Mouse (Mus musculus) limb, embryonic 10.5 days (tissue): ENCODE results near the gene Rnf2. TPM values are rescaled to one million over a fixed set of nuclear protein-coding genes. Genes with fewer than 3 reads are reported as not detected.

Source experiments
- DNase-seq: peaks from one replicate; pipeline ENCODE4 v3.0.0-alpha.2; 2017; ENCODE audit warnings: low spot score
- H3K27ac ChIP-seq: fragments of 300-500 bp; sonication (generic); 2 replicates; pipeline ENCODE4 v1.5.1; 2016; ENCODE audit warnings: mild to moderate bottlenecking
- H3K27me3 ChIP-seq: fragments of 300-500 bp; sonication (generic); 2 replicates; pipeline ENCODE4 v1.6.1; 2016; ENCODE audit warnings: low read depth, mild to moderate bottlenecking; ENCODE audit not compliant: poor library complexity, severe bottlenecking
- H3K36me3 ChIP-seq: fragments of 300-500 bp; sonication (generic); 2 replicates; pipeline ENCODE4 v1.6.1; 2016; ENCODE audit warnings: mild to moderate bottlenecking, moderate library complexity
- H3K4me1 ChIP-seq: fragments of 300-500 bp; sonication (generic); 2 replicates; pipeline ENCODE4 v1.6.1; 2016
- H3K4me3 ChIP-seq: fragments of 300-500 bp; sonication (generic); 2 replicates; pipeline ENCODE4 v1.5.1; 2016; ENCODE audit warnings: mild to moderate bottlenecking, moderate library complexity
- H3K9me3 ChIP-seq: fragments of 300-500 bp; sonication (generic); replicated peaks from 2 replicates; pipeline ENCODE4 v1.6.1; 2016; ENCODE audit warnings: mild to moderate bottlenecking
- WGBS: fragments of 180-500 bp; shearing (Covaris S2); methylation state at CpG from one replicate; pipeline ENCODE4 v1.1.7; 2016; 5-methylcytosine and 5-hydroxymethylcytosine counted together
- microRNA-seq: library from miRNA; unstranded; fragments of <30 nt; microRNA quantifications from one replicate; pipeline ENCODE4, GENCODE M21; 2017
- polyA plus RNA-seq: library from polyadenylated mRNA; unstranded; fragments of >200 nt; fragmentation: Nextera tagmentation; extraction: Ambion mirVana; gene quantifications from 2 replicates; pipeline ENCODE4 v1.2.1, GENCODE M21; 2016

Gene Rnf2
- polyA plus RNA-seq, 1 experiment from 2014 or later: 111 TPM

DNA sequence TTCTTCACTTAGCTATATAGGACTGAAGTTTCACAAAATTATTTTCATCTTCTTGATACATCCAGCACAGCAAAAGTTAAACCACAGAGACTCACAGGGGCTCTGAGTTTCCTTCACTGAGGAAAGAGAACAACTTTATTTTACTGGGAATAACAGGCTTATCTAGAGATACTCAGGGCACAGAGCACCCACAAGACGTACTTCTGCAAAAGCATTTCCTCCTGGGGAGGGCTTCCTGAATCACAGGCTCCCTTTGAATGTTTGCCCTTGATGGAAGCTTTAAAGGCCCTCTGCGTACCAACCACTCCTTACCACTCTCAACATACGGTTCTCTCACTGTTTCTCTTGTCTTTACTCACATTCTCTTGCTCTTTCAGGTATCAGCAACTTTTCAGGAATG, 78.6 kb downstream of the Rnf2 start:
- Histone ChIP-seq H3K4me3 (no peak overlapping the region), H3K4me1 (peaks cover 4% of the 10 kb centered on the region), H3K36me3 (peaks cover 51% of the 10 kb centered on the region), H3K27ac (no peak overlapping the region), H3K27me3 (no peaks in the 10 kb centered on the region), H3K9me3 (no peaks in the 10 kb centered on the region)
- DNase-seq: no peak
- 86% methylated on average over 3 of the region's 3 CpGs for WGBS

DNA sequence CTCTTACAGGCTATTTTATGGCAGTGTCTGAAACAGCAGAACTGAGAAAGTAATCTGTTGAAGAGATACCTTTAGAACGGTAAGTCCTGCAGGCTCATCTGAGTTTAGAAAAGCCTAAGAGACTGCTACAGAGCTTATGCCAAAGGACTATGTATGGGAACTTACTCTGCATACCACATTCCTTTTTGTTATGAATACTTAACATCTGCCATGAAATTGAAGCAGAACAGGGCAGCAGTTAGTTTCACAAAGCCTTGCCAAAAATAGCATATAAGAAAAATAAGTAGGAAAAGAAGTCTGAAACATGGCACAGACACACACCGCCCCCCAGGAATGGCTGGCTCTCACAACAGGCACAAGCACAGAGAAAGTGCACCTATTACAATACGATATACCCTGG, 90.9 kb downstream of the Rnf2 start:
- Histone ChIP-seq H3K27ac (no peak overlapping the region), H3K4me1 (no peaks in the 10 kb centered on the region), H3K4me3 (no peak overlapping the region), H3K9me3 (no peaks in the 10 kb centered on the region), H3K36me3 (peaks cover 68% of the 10 kb centered on the region), H3K27me3 (no peaks in the 10 kb centered on the region)
- no peak for DNase-seq
- WGBS: 82% methylated on average over 3 of the region's 3 CpGs

Small RNA genes within 50 kb of the gene (microRNA-seq; reads per million reads assigned to microRNA genes)
- gene Mir7682: not detected

Other genes starting within 250 kb of the Rnf2 start
- 343 and 366 TPM in 2 replicates for gene Ivns1abp, start 156.5 kb downstream of the Rnf2 start, polyA plus RNA-seq
- gene Swt1, start 72.5 kb downstream of the Rnf2 start, polyA plus RNA-seq: 18.3 and 19.1 TPM in 2 replicates
- 45.2 and 50.7 TPM in 2 replicates for gene Trmt1l, start 72.4 kb downstream of the Rnf2 start, polyA plus RNA-seq
- gene Fam129a, start 70.2 kb upstream of the Rnf2 start, polyA plus RNA-seq: 0.90 and 1.3 TPM in 2 replicates